Mouse (Mus musculus) left cerebral cortex, postnatal 10 days (tissue): ENCODE data around the gene Ptbp3. TPM values are rescaled to one million over a fixed set of nuclear protein-coding genes. Genes with fewer than 3 reads are reported as not detected.

Experiments used
- total RNA-seq, 2 experiments: library from RNA; stranded (reverse); gene quantifications; 2 replicates each; pipeline ENCODE4 v1.2.3; 2021

Ptbp3 gene
- total RNA-seq, 2 experiments from 2014 or later = 24.9 to 27.4 TPM

Other genes with a start within 250 kb of the Ptbp3 start
- gene Susd1, start 110.7 kb downstream of the Ptbp3 start, total RNA-seq = 1 to 10 TPM; 8.6 to 9.8 TPM
- gene Hsdl2, start 32.2 kb upstream of the Ptbp3 start, total RNA-seq = 10 to 100 TPM; 21.8 to 22.7 TPM
- gene E130308A19Rik, start 76.8 kb upstream of the Ptbp3 start, total RNA-seq = 1 to 10 TPM; 9.3 to 10.0 TPM